Mouse (Mus musculus) mature B cell (primary cell): ENCODE data around the gene Plekho1.
"Not testable (repeated sequence)": the region's sequence is repeated elsewhere in the genome, so short reads cannot be mapped to it uniquely, and the experiment has no call there.

Experiments
- in situ Hi-C: fragments of 300-500 bp; cut with MboI; formaldehyde crosslinking; loops from 2 replicates; pipeline ENCODE4 v1.14.3; 2019

Plekho1 gene

DNA sequence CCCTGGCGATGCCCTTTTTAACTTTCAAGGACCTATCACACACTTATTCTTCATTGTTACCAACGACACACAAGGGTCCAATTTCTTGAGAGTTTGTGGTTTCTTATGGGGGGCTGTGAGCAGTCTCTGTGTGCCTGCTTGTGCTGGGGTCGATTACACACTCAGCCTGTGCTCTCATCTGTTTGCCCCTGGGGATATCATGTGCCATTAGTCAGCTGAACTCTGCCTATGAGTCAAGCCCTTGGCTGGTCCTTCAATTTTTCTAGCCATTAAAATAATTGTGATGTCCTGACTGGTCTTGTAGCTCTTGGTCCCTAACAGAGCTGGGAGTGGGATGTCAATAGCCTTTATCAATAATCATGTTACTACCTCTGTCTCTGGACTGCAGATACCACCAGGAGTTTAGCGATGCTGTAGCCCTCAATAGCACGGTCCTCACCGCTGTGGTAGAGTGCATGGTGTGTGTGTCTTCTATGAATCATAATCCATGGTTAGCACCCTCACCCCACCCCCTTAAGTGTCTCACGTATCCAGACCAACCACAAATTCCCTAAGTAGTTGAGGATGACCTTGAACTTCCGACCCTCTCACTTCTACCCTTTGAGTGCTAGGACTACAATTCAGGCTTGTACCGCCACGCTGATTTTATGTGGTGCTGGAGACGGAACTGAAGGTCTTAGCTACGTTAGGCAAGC, 15.4 kb downstream of the Plekho1 start:
- in situ Hi-C loops, result no loop called here

DNA sequence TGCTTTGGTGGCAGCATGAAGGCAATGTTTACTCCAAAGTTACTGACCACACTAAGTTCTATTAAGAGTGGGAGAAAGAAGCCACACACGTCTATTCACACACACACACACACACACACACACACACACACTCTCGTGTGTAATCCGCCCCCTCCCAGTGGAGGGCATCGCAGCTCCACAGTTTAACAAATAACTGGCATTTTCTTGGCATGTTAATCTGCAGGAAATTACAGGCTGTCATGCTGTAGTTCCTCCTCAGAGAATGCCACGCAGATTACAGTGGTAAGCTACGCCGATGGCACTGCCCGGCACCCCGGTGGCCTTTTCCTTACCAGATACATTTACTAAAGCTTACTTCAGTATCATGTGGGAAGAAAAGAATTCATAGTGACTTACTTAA, 17.5 kb downstream of the Plekho1 start:
- in situ Hi-C loops, result no loop called here

DNA sequence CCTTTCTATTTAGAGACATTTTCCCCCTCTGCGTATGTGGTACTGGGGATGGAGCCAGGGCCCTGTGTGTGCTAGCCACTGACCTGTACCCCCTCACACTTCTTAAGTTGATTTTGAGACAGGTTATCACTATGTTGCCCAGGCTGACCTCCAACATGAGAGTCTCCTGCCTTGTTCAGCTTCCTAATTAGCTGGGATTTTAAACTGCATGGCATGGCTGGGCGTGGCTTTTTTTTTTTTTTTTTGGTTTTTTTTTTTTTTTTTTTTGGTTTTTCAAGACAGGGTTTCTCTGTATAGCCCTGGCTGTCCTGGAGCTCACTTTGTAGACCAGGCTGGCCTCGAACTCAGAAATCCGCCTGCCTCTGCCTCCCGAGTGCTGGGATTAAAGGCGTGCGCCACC, 18.2 kb downstream of the Plekho1 start:
- in situ Hi-C loops, result not testable (repeated sequence)

- in situ Hi-C loops, result no loop called here
Measured at GRCm38 (mm10) chr3:95977079-95977478, 18.7 kb downstream of the Plekho1 start.

- in situ Hi-C loops, result no loop called here
Measured at GRCm38 (mm10) chr3:95972873-95973634, 22.7 kb downstream of the Plekho1 start.

GRCm38 (mm10) chr3:95972251-95972872, 23.4 kb downstream of the Plekho1 start:
- in situ Hi-C loops, result no loop called here

DNA sequence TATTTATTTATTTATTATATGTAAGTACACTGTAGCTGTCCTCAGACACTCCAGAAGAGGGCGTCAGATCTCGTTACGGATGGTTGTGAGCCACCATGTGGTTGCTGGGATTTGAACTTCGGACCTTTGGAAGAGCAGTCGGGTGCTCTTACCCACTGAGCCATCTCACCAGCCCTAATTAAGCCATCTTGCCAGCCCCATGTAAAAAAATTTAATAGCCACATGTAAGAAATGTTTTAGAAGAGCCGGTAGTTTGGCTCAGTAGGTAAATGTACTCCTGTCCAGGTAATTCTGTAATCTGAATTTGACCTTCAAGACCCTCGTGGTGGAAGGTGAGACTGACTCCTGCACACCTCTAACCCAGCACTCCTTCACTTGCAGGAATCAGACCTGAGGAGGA, 25.1 kb downstream of the Plekho1 start:
- in situ Hi-C loops, result not testable (repeated sequence)

GRCm38 (mm10) chr3:95969277-95969676, 26.5 kb downstream of the Plekho1 start:
- in situ Hi-C loops, result loop anchor here (5.0 to 10.0 kb wide), 2 partner anchors 88 to 176 kb away; partner anchors contain the start of gene Vps45

- in situ Hi-C loops, result loop anchor here (5.0 to 10.0 kb wide), 2 partner anchors 92 to 179 kb away; partner anchors contain the start of gene Vps45
Measured at GRCm38 (mm10) chr3:95965518-95966451, 30.0 kb downstream of the Plekho1 start.

DNA sequence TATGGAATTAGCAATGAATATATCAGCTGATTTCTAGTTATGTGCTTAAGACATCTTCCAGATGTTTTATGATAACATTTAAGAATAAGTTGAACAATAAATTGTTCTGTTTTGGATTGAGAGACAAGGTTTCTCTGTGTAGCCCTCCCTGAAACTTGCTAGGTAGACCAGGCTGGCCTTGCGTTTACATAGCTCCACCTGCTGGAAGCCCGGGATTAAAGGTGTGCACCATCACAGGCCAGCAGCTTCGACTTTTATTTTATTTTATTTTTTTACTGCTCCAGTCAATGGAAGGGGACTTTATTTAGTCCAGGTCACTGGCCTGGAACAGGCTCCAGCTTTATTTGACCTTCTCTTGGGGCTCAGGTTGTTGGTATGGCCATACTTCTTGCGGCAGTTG, 32.1 kb downstream of the Plekho1 start:
- in situ Hi-C loops, result loop anchor here (5.0 to 10.0 kb wide), 2 partner anchors 34 to 181 kb away; partner anchors contain the start of gene Plekho1

DNA sequence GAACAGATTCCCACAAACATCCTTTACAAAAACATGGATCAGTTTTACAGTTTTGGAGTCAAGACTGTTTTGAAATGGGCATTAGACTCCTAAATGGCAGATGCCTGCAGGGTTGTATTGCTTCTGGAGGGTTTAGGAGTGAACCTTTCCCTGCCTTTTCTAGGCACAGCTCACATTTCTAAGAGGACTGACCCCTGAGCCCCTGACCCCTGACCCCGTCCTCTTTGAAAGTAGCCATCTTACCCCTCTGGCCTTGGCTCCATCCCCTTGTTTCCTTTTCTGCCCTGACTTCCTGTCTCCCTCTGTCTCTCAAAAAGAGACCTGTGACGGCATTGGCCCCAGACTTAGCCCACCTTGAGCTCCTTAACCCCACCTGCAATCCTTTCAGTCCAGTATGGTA, 32.6 kb downstream of the Plekho1 start:
- in situ Hi-C loops, result loop anchor here (5.0 to 10.0 kb wide), 2 partner anchors 34 to 182 kb away; partner anchors contain the start of gene Plekho1

GRCm38 (mm10) chr3:95962182-95962581, 33.6 kb downstream of the Plekho1 start:
- in situ Hi-C loops, result loop anchor here (5.0 to 10.0 kb wide), 2 partner anchors 35 to 183 kb away; partner anchors contain the start of gene Plekho1

DNA sequence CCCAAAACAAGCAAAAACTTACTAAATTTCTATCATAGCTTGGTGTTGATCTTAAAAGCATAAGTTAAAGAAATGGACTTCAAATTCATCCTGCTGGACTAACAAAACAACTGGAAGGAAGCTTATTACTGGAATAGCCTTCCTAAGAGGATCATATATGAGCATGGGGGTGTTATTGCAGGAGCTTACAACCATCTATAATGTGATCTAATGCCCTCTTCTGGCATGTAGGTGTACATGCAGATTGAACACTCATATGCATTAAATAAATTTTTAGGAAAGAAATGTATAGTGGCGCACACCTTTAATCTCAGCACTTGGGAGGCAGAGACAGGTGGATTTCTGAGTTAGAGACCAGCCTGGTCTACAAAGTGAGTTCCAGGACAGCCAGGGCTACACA, 36.0 kb downstream of the Plekho1 start:
- in situ Hi-C loops, result loop anchor here (5.0 to 10.0 kb wide), 2 partner anchors 37 to 185 kb away; partner anchors contain the start of gene Plekho1

GRCm38 (mm10) chr3:95959082-95959481, 36.7 kb downstream of the Plekho1 start:
- in situ Hi-C loops, result no loop called here

DNA sequence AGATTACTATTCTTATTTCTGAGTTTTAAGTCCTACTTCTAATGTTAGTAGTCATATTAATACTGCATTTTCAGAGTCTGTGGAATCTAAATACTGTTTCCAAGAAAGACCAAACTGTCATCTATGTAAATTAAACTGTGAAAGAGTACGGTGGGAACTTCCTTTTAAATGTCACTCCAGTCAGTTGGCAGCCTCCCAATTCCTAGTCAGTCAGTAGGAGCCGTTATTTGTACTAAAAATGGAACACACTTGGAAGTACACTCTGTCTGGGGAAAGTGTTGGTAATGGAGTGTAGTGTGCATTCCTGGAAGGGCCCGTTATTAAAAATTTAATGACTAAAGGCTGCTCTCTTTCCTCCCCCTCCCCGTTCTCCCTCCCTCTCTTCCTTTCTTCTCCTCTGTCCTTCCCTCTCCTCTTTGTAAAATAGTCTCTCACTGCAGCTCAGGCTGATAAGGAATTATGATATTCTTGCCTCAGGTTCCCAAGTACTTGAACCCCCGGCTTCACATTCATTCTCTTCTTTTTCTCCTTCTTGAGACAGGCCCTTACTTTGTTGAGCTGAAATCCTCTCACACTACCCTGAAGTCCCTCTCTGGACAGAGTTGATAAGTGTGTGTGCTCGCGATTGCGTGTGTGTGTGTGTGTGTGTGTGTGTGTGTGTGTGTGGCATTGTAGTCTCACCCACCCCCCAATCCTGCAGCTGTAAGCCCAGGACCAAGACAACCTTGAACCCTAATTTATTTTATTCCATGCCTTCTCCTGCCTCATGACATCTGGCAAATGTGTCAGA, 38.2 kb downstream of the Plekho1 start:
- in situ Hi-C loops, result no loop called here

DNA sequence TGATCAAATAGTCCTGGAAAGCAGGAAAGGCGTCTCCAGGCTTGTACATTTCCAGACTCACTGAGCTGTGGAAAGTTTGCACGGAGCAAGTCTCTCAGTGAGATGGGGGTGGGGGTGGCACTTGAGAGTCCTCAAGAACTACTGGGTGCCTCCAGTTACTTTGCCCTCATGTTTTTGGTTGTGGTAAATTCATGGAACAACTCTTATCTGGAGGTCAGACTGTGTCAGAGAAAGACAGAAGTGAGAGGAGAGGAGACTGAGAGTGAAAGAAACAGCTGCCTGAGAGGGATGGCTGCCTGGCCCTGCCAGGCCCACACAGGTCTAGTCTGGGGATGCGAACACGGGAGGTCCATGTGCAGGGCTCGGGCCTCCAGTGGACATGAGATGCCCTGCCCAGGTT, 40.5 kb downstream of the Plekho1 start:
- in situ Hi-C loops, result no loop called here

GRCm38 (mm10) chr3:95954648-95955173, 41.1 kb downstream of the Plekho1 start:
- in situ Hi-C loops, result not testable (repeated sequence)

- in situ Hi-C loops, result no loop called here
Measured at GRCm38 (mm10) chr3:95953522-95953921, 42.3 kb downstream of the Plekho1 start.

GRCm38 (mm10) chr3:95953023-95953422, 42.8 kb downstream of the Plekho1 start:
- in situ Hi-C loops, result no loop called here

- in situ Hi-C loops, result not testable (repeated sequence)
Measured at GRCm38 (mm10) chr3:95951566-95951965, 44.2 kb downstream of the Plekho1 start.
